Mouse (Mus musculus): ENCODE results near the gene Yy1.

DNA sequence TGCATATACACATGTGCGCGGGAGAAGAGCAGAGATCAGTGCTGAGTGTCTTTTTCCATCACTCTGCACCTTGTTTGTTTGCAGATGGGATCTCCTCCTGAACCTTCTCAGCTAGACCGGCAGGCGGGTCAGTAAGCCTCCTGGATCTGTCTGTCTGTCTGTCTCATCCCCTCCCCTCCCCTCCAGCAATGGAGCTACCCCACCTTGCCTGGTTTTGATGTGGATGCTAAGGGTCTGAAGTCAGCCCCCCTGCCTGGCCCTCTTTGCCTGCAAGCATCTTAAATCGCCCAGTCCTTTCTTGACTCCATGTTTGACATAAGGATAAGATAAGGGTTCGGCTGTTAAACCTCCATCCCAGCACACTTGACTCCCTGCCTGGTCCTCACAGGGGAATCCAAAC lies 32.8 kb upstream of the Yy1 start:
- no peak for TF ChIP-seq CTCF (IDR thresholded peaks at IDR 0.05; ENCODE audit: insufficient read depth, low read depth, low read length)
- no peak for TF ChIP-seq POLR2A (IDR thresholded peaks at IDR 0.05; ENCODE audit: insufficient read depth, low read depth, low read length)

Data from olfactory bulb, adult 2 months (tissue).